Mouse (Mus musculus): ENCODE measurements around the gene Gramd4. TPM values are rescaled to one million over a fixed set of nuclear protein-coding genes. Genes with fewer than 3 reads are reported as not detected.

The Gramd4 gene
- polyA plus RNA-seq, 1 experiment from 2014 or later, result 8.4 TPM

GRCm38 (mm10) chr15:86101585-86101984 lies 44.1 kb downstream of the Gramd4 start:
- H3K9me3 ChIP-seq (ENCODE audit: control insufficient read depth, low read length), result no peaks in the 10 kb centered on the region
- H3K27me3 ChIP-seq (ENCODE audit: control insufficient read depth, insufficient read depth, low read length), result no peaks in the 10 kb centered on the region
- H3K4me2 ChIP-seq (ENCODE audit: low read depth, severe bottlenecking), result no peak overlapping the region
- H3K27ac ChIP-seq (replicated peaks; ENCODE audit: low read depth, low read length), result no peak overlapping the region
- ATAC-seq (ENCODE audit: insufficient number of reproducible peaks, low FRiP score, low TSS enrichment, low read depth), result no peak
- no peaks in the 10 kb centered on the region for H3K36me3 ChIP-seq (ENCODE audit: control insufficient read depth, insufficient read depth, low read length)
- no peak for DNase-seq (ENCODE audit: low spot score)
- no peak overlapping the region for H3K9ac ChIP-seq (ENCODE audit: low read length)
- H3K4me1 ChIP-seq (ENCODE audit: control insufficient read depth, insufficient read depth, low read length), result peaks cover 2% of the 10 kb centered on the region; the same call in 1 of the 2 replicates
- 84% methylated on average over 9 of the region's 9 CpGs for WGBS
- no peak overlapping the region for H3K4me3 ChIP-seq (ENCODE audit: low read depth, low read length)

GRCm38 (mm10) chr15:86102308-86102707 lies 44.8 kb downstream of the Gramd4 start:
- DNase-seq (ENCODE audit: low spot score) (no peak), ATAC-seq (ENCODE audit: insufficient number of reproducible peaks, low FRiP score, low TSS enrichment, low read depth) (no peak)
- H3K9ac ChIP-seq (ENCODE audit: low read length), result no peak overlapping the region
- no peaks in the 10 kb centered on the region for H3K9me3 ChIP-seq (ENCODE audit: control insufficient read depth, low read length)
- H3K4me2 ChIP-seq (ENCODE audit: low read depth, severe bottlenecking), result no peak overlapping the region
- 85% methylated on average over 15 of the region's 15 CpGs for WGBS
- H3K4me1 ChIP-seq (ENCODE audit: control insufficient read depth, insufficient read depth, low read length), result peaks cover 2% of the 10 kb centered on the region; the same call in 1 of the 2 replicates
- H3K27ac ChIP-seq (replicated peaks; ENCODE audit: low read depth, low read length), result no peak overlapping the region
- no peaks in the 10 kb centered on the region for H3K36me3 ChIP-seq (ENCODE audit: control insufficient read depth, insufficient read depth, low read length)
- no peaks in the 10 kb centered on the region for H3K27me3 ChIP-seq (ENCODE audit: control insufficient read depth, insufficient read depth, low read length)
- H3K4me3 ChIP-seq (ENCODE audit: low read depth, low read length), result no peak overlapping the region

- ATAC-seq (ENCODE audit: insufficient number of reproducible peaks, low FRiP score, low TSS enrichment, low read depth) (no peak), DNase-seq (ENCODE audit: low spot score) (no peak)
- Histone ChIP-seq H3K9ac (ENCODE audit: low read length) (no peak overlapping the region), H3K27ac (replicated peaks; ENCODE audit: low read depth, low read length) (no peak overlapping the region), H3K4me2 (ENCODE audit: low read depth, severe bottlenecking) (no peak overlapping the region), H3K4me1 (ENCODE audit: control insufficient read depth, insufficient read depth, low read length) (peaks cover 2% of the 10 kb centered on the region; the same call in 1 of the 2 replicates), H3K36me3 (ENCODE audit: control insufficient read depth, insufficient read depth, low read length) (no peaks in the 10 kb centered on the region), H3K4me3 (ENCODE audit: low read depth, low read length) (no peak overlapping the region), H3K27me3 (ENCODE audit: control insufficient read depth, insufficient read depth, low read length) (no peaks in the 10 kb centered on the region), H3K9me3 (ENCODE audit: control insufficient read depth, low read length) (no peaks in the 10 kb centered on the region)
- WGBS, result 92% methylated on average over 19 of the region's 19 CpGs
Observed at GRCm38 (mm10) chr15:86104401-86105344, 47.2 kb downstream of the Gramd4 start.

- 86% methylated on average over 7 of the region's 7 CpGs for WGBS
- ATAC-seq (ENCODE audit: insufficient number of reproducible peaks, low FRiP score, low TSS enrichment, low read depth), result no peak
Observed at GRCm38 (mm10) chr15:86105345-86105697, 47.8 kb downstream of the Gramd4 start.

GRCm38 (mm10) chr15:86105751-86106150 lies 48.3 kb downstream of the Gramd4 start:
- H3K9ac ChIP-seq (ENCODE audit: low read length), result no peak overlapping the region
- H3K27ac ChIP-seq (replicated peaks; ENCODE audit: low read depth, low read length), result no peak overlapping the region
- WGBS, result 91% methylated on average over 6 of the region's 6 CpGs
- H3K36me3 ChIP-seq (ENCODE audit: control insufficient read depth, insufficient read depth, low read length), result no peaks in the 10 kb centered on the region
- ATAC-seq (ENCODE audit: insufficient number of reproducible peaks, low FRiP score, low TSS enrichment, low read depth) (no peak), DNase-seq (ENCODE audit: low spot score) (no peak)
- H3K4me1 ChIP-seq (ENCODE audit: control insufficient read depth, insufficient read depth, low read length), result no peaks in the 10 kb centered on the region; the same call in 1 of the 2 replicates
- no peaks in the 10 kb centered on the region for H3K27me3 ChIP-seq (ENCODE audit: control insufficient read depth, insufficient read depth, low read length)
- no peak overlapping the region for H3K4me3 ChIP-seq (ENCODE audit: low read depth, low read length)
- no peaks in the 10 kb centered on the region for H3K9me3 ChIP-seq (ENCODE audit: control insufficient read depth, low read length)
- H3K4me2 ChIP-seq (ENCODE audit: low read depth, severe bottlenecking), result no peak overlapping the region

More at GRCm38 (mm10) chr15:86105345-86105697, 47.8 kb downstream of the Gramd4 start:
- no peak for DNase-seq (ENCODE audit: low spot score)
- H3K9me3 ChIP-seq (ENCODE audit: control insufficient read depth, low read length), result no peaks in the 10 kb centered on the region
- H3K4me2 ChIP-seq (ENCODE audit: low read depth, severe bottlenecking), result no peak overlapping the region
- no peak overlapping the region for H3K4me3 ChIP-seq (ENCODE audit: low read depth, low read length)
- no peak overlapping the region for H3K27ac ChIP-seq (replicated peaks; ENCODE audit: low read depth, low read length)
- H3K4me1 ChIP-seq (ENCODE audit: control insufficient read depth, insufficient read depth, low read length), result peaks cover 2% of the 10 kb centered on the region; the same call in 1 of the 2 replicates
- H3K9ac ChIP-seq (ENCODE audit: low read length), result no peak overlapping the region
- H3K27me3 ChIP-seq (ENCODE audit: control insufficient read depth, insufficient read depth, low read length), result no peaks in the 10 kb centered on the region
- no peaks in the 10 kb centered on the region for H3K36me3 ChIP-seq (ENCODE audit: control insufficient read depth, insufficient read depth, low read length)

DNA sequence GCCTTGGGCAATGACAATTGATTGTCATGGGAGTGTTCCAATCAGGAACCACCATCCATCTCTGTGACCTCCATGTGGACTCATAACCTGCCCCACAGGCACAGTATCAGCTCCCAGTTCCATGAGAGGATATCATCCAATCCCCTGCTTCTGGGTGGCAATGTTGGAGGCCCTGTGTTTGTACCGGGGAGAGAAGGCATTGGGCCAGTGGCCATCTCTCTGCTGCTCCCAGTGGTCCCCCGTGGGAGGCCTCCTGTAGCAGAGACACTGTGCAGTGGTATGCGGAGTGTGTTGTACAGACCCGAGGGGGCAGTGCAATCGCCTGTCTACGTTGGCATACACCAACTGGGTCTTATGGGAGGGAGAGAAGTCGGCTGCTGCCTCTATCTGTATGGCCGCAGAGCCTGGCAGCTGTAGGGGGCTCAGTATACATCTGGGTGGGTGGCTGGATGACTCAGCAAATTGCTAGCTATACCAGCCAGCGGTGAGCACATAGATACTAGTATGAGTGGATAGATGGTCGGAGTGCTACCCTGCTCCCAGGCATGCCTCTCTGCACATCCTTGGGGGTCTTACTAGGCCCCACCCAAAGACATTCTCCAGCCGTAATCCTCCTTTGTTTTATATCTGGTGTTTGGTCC lies 50.5 kb downstream of the Gramd4 start:
- Histone ChIP-seq H3K9me3 (ENCODE audit: control insufficient read depth, low read length) (no peaks in the 10 kb centered on the region), H3K4me3 (ENCODE audit: low read depth, low read length) (no peak overlapping the region), H3K27me3 (ENCODE audit: control insufficient read depth, insufficient read depth, low read length) (no peaks in the 10 kb centered on the region), H3K4me2 (ENCODE audit: low read depth, severe bottlenecking) (no peak overlapping the region), H3K36me3 (ENCODE audit: control insufficient read depth, insufficient read depth, low read length) (no peaks in the 10 kb centered on the region), H3K9ac (ENCODE audit: low read length) (no peak overlapping the region), H3K4me1 (ENCODE audit: control insufficient read depth, insufficient read depth, low read length) (peaks cover 5% of the 10 kb centered on the region), H3K27ac (replicated peaks; ENCODE audit: low read depth, low read length) (no peak overlapping the region)
- ATAC-seq (ENCODE audit: insufficient number of reproducible peaks, low FRiP score, low TSS enrichment, low read depth) (no peak), DNase-seq (ENCODE audit: low spot score) (no peak)
- 87% methylated on average over 11 of the region's 11 CpGs for WGBS

GRCm38 (mm10) chr15:86109245-86109644 lies 51.8 kb downstream of the Gramd4 start:
- ATAC-seq (ENCODE audit: insufficient number of reproducible peaks, low FRiP score, low TSS enrichment, low read depth), result no peak
- WGBS, result 83% methylated on average over 7 of the region's 7 CpGs
- Histone ChIP-seq H3K36me3 (ENCODE audit: control insufficient read depth, insufficient read depth, low read length) (no peaks in the 10 kb centered on the region), H3K9ac (ENCODE audit: low read length) (no peak overlapping the region), H3K9me3 (ENCODE audit: control insufficient read depth, low read length) (no peaks in the 10 kb centered on the region), H3K4me3 (ENCODE audit: low read depth, low read length) (no peak overlapping the region), H3K4me2 (ENCODE audit: low read depth, severe bottlenecking) (no peak overlapping the region), H3K27me3 (ENCODE audit: control insufficient read depth, insufficient read depth, low read length) (no peaks in the 10 kb centered on the region), H3K4me1 (ENCODE audit: control insufficient read depth, insufficient read depth, low read length) (peaks cover 13% of the 10 kb centered on the region; the same call in 1 of the 2 replicates), H3K27ac (replicated peaks; ENCODE audit: low read depth, low read length) (no peak overlapping the region)
- no peak for DNase-seq (ENCODE audit: low spot score)

GRCm38 (mm10) chr15:86109650-86110211 lies 52.2 kb downstream of the Gramd4 start:
- 87% methylated on average over 8 of the region's 8 CpGs for WGBS
- DNase-seq (ENCODE audit: low spot score), result no peak
- no peak overlapping the region for H3K4me3 ChIP-seq (ENCODE audit: low read depth, low read length)
- ATAC-seq (ENCODE audit: insufficient number of reproducible peaks, low FRiP score, low TSS enrichment, low read depth), result no peak
- H3K4me1 ChIP-seq (ENCODE audit: control insufficient read depth, insufficient read depth, low read length), result peaks cover 13% of the 10 kb centered on the region; the same call in 1 of the 2 replicates
- H3K36me3 ChIP-seq (ENCODE audit: control insufficient read depth, insufficient read depth, low read length), result no peaks in the 10 kb centered on the region
- no peaks in the 10 kb centered on the region for H3K27me3 ChIP-seq (ENCODE audit: control insufficient read depth, insufficient read depth, low read length)
- H3K4me2 ChIP-seq (ENCODE audit: low read depth, severe bottlenecking), result no peak overlapping the region
- no peaks in the 10 kb centered on the region for H3K9me3 ChIP-seq (ENCODE audit: control insufficient read depth, low read length)
- no peak overlapping the region for H3K9ac ChIP-seq (ENCODE audit: low read length)
- no peak overlapping the region for H3K27ac ChIP-seq (replicated peaks; ENCODE audit: low read depth, low read length)

Data from limb, embryonic 11.5 days (tissue).